8 mouse cellular contexts compared by ENCODE assay signal in the genomic region with DNA sequence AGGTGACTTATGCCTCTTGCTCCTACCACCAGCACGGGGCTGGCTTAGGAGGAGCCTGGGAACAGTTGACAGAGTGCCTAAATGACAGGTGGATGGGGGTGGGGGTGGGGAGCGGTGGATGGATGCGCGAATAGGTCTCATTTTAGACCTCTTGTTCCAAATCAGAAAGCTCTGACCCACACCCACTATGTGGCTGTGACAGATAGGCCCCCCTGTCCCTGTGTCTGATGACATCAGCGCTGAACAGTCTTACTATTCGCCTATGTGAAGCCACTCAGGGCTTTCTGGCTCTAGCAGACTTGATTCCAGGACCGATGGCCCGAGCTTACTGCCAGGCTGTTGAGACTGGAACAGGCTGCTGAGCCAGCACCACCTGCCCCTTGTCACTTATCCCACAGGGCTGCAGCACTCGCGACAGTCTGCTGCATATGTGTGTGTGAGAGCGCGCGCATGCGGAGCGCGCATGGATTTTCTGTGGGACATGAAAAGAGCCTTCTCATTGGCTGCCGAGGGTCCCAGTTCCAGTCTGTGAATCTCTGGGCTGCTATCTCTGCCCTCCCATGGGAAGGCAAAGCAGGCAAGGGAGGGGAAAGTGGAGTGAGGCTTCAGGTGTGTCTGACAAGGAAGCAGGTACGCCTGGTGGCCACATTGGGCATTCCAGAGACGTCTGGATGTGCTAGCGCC.
A peak's percentile ranks its signal among the peaks of the same experiment; 100 is the strongest.
DNase-seq lines count a peak whose midpoint lies in the region; ATAC-seq and TF ChIP-seq lines count a peak whose summit lies in the region.

No protein-coding gene starts in this region.

- no peaks in the 10 kb centered on the region for H3K9me3 ChIP-seq in heart, postnatal 0 days (replicated peaks; ENCODE audit: control insufficient read depth, low read length)

- no peak for DNase-seq in heart, postnatal 0 days (ENCODE audit: low spot score)
- DNase-seq in heart, postnatal 25 days (ENCODE audit: low spot score) = no peak
- DNase-seq in cerebellum, adult 11 months = peak; percentile 64
- DNase-seq in frontal cortex, postnatal 14 days (ENCODE audit: low spot score in 2 of 2) = peak; percentile 47 to 60
- DNase-seq in left cerebral cortex, adult 9 months (ENCODE audit: low spot score in 2 of 2) = peak; percentile 45 to 73
- peak; percentile 65 for DNase-seq in retina, postnatal 1 day
- no peak for DNase-seq in testis, postnatal 14 days (ENCODE audit: low spot score)
- DNase-seq in thymus, postnatal 10 days (ENCODE audit: low spot score in 2 of 2) = no peak

- no peak for TF ChIP-seq CTCF in heart, postnatal 0 days (IDR thresholded peaks at IDR 0.05; ENCODE audit: low read depth)

- TF ChIP-seq EP300 in heart, postnatal 0 days (IDR thresholded peaks at IDR 0.05; ENCODE audit: low read depth) = no peak

- 27% methylated on average over 19 of the region's 20 CpGs for WGBS in heart, postnatal 0 days

- H3K27me3 ChIP-seq in heart, postnatal 0 days (ENCODE audit: control insufficient read depth, insufficient read depth, low read length) = 0 out of 2 replicates have a peak, but pooled peaks cover 2% of the 10 kb centered on the region

- peak overlapping the region; percentile 61 for H3K4me2 ChIP-seq in heart, postnatal 0 days (ENCODE audit: low read depth, low read length)

- H3K4me1 ChIP-seq in heart, postnatal 0 days (ENCODE audit: control insufficient read depth, insufficient read depth) = no peaks in the 10 kb centered on the region

- H3K4me3 ChIP-seq in heart, postnatal 0 days (ENCODE audit: low read depth, low read length) = peak overlapping the region; percentile 34

- no peaks in the 10 kb centered on the region for H3K36me3 ChIP-seq in heart, postnatal 0 days (replicated peaks; ENCODE audit: control insufficient read depth, insufficient read depth, low read length)

- H3K27ac ChIP-seq in heart, postnatal 0 days (ENCODE audit: low read depth) = peak overlapping the region; percentile 32; the same call in 1 of the 2 replicates

- no peak overlapping the region for H3K9ac ChIP-seq in heart, postnatal 0 days (replicated peaks; ENCODE audit: low read depth, low read length)

- intact Hi-C loops in heart, postnatal 25 days (cut with DNase I) = no loop called here

- ATAC-seq in heart, postnatal 0 days (ENCODE audit: insufficient read depth, low read depth) = peak; percentile 59

Comparison
In these comparisons a context has a peak if more than half of its experiments do, and no peak if none do; other contexts are left out.
1. DNase-seq: peak in cerebellum, adult 11 months (single experiment), frontal cortex, postnatal 14 days (2 of 2), left cerebral cortex, adult 9 months (2 of 2) and retina, postnatal 1 day (single experiment); none in heart, postnatal 0 days (single experiment), heart, postnatal 25 days (single experiment), testis, postnatal 14 days (single experiment) and thymus, postnatal 10 days (0 of 2).